Mouse (Mus musculus): Measurements from ENCODE around the gene Htra1.

- TF ChIP-seq CTCF (IDR thresholded peaks at IDR 0.05; ENCODE audit: borderline replicate concordance, insufficient read depth, low read length) (peak; percentile 46; the same call in 1 of the 2 replicates), POLR2A (IDR thresholded peaks at IDR 0.05; ENCODE audit: low read depth, low read length) (no peak)
These were observed 58.0 kb downstream of the Htra1 start for GRCm38 (mm10) chr7:130993907-130994306.

Data from embryonic fibroblast, embryonic 13.5 days (primary cell).